Mouse (Mus musculus) spleen, adult 2 months (tissue): ENCODE measurements around the gene Slc23a2.

Source experiments
- CTCF ChIP-seq: fragments of 200-500 bp; IDR thresholded peaks from 2 replicates; pipeline ENCODE4 v1.5.1; 2011; ENCODE audit warnings: mild to moderate bottlenecking, inconsistent platforms; ENCODE audit not compliant: insufficient read depth, insufficient read length, insufficient replicate concordance; ENCODE audit errors: extremely low read depth
- POLR2A ChIP-seq: fragments of 200-500 bp; IDR thresholded peaks from 2 replicates; pipeline ENCODE4 v1.6.1; 2011; ENCODE audit warnings: low read depth, low read length, inconsistent platforms

GRCm38 (mm10) chr2:132084813-132085212 lies 60.1 kb downstream of the Slc23a2 start:
- TF ChIP-seq POLR2A = no peak
- no peak for TF ChIP-seq CTCF
